Mouse (Mus musculus) MEL (cell line): ENCODE data around the gene Tbx19. TPM values are rescaled to one million over a fixed set of nuclear protein-coding genes. Genes with fewer than 3 reads are reported as not detected.

ENCODE experiments used
- DNase-seq: peaks from one replicate; pipeline ENCODE4 v3.0.0; 2011; ENCODE audit warnings: low read depth, low spot score
- H3K27ac ChIP-seq: 2 replicates; pipeline ENCODE4 v1.5.1; 2012; ENCODE audit warnings: low read depth, mild to moderate bottlenecking, control low read depth, low read length, moderate library complexity; ENCODE audit not compliant: control insufficient read depth
- H3K27me3 ChIP-seq, 2 experiments: fragments of 150-350 bp in 1 of 2; sonication (generic) in 1 of 2; 2 replicates each; pipeline ENCODE4 v1.6.1; 2012; ENCODE audit warnings: low read length in 2 of 2, mild to moderate bottlenecking in 2 of 2, improper control_type of control experiment in 1 of 2, moderate library complexity in 1 of 2; ENCODE audit not compliant: insufficient read depth in 2 of 2, control insufficient read depth in 1 of 2
- H3K36me3 ChIP-seq, 2 experiments: 2 replicates each; pipeline ENCODE4 v1.6.1; 2012 to 2014; ENCODE audit warnings: low read length in 2 of 2, improper control_type of control experiment in 1 of 2, inconsistent platforms in 1 of 2, mild to moderate bottlenecking in 1 of 2; ENCODE audit not compliant: insufficient read depth in 2 of 2, control insufficient read depth in 1 of 2
- H3K4me1 ChIP-seq, 2 experiments: fragments of 150-350 bp in 1 of 2; sonication (generic) in 1 of 2; 2 replicates each; pipeline ENCODE4 v1.6.1; 2012; ENCODE audit warnings: low read length in 2 of 2, improper control_type of control experiment in 1 of 2, mild to moderate bottlenecking in 1 of 2; ENCODE audit not compliant: insufficient read depth in 2 of 2, control insufficient read depth in 1 of 2
- H3K4me3 ChIP-seq, 2 experiments: fragments of 150-350 bp in 1 of 2; sonication (generic) in 1 of 2; 2 replicates each; pipeline ENCODE4 v1.5.1; 2012; ENCODE audit warnings: low read depth in 2 of 2, low read length in 2 of 2, mild to moderate bottlenecking in 2 of 2, moderate library complexity in 2 of 2, control low read depth in 1 of 2, improper control_type of control experiment in 1 of 2; ENCODE audit not compliant: control insufficient read depth in 1 of 2, insufficient read depth in 1 of 2
- H3K79me2 ChIP-seq: 2 replicates; pipeline ENCODE4 v1.6.1; 2012; ENCODE audit warnings: mild to moderate bottlenecking, low read length, moderate library complexity; ENCODE audit not compliant: control insufficient read depth, poor library complexity, insufficient read depth
- H3K9ac ChIP-seq: 2 replicates; pipeline ENCODE4 v1.6.1; 2012; ENCODE audit warnings: low read depth, mild to moderate bottlenecking, control low read depth, low read length, moderate library complexity; ENCODE audit not compliant: control insufficient read depth, poor library complexity, severe bottlenecking
- H3K9me3 ChIP-seq: fragments of 150-350 bp; sonication (generic); replicated peaks from 2 replicates; pipeline ENCODE4 v1.6.1; 2012; ENCODE audit warnings: mild to moderate bottlenecking, low read length, improper control_type of control experiment, moderate library complexity; ENCODE audit not compliant: insufficient read depth
- BHLHE40 ChIP-seq: IDR thresholded peaks from 2 replicates; pipeline ENCODE4 v1.6.1; 2012; ENCODE audit warnings: low read depth, mild to moderate bottlenecking, inconsistent platforms, low read length, improper control_type of control experiment, borderline replicate concordance
- CTCF ChIP-seq, 3 experiments: IDR thresholded peaks in 2 of 3; conservative IDR thresholded peaks in 1 of 3; 2 replicates each; pipeline ENCODE4 v1.5.1; 2011 to 2012; ENCODE audit warnings: low read length in 3 of 3, low read depth in 2 of 3, mild to moderate bottlenecking in 2 of 3, improper control_type of control experiment in 1 of 3, inconsistent platforms in 1 of 3, mixed read lengths in 1 of 3, moderate library complexity in 1 of 3; ENCODE audit not compliant: control insufficient read depth in 1 of 3, insufficient read depth in 1 of 3, poor library complexity in 1 of 3, severe bottlenecking in 1 of 3
- GABPA ChIP-seq: IDR thresholded peaks from 2 replicates; pipeline ENCODE4 v1.6.1; 2012; ENCODE audit warnings: low read depth, mild to moderate bottlenecking, inconsistent platforms, low read length, improper control_type of control experiment, moderate library complexity
- GATA1 ChIP-seq: IDR thresholded peaks from 2 replicates; pipeline ENCODE4 v1.6.1; 2011; ENCODE audit warnings: low read depth, low read length, improper control_type of control experiment
- JUND ChIP-seq: IDR thresholded peaks from 2 replicates; pipeline ENCODE4 v1.6.1; 2011; ENCODE audit warnings: low read depth, mild to moderate bottlenecking, improper control_type of control experiment, low read length
- KAT2A ChIP-seq: conservative IDR thresholded peaks from 2 replicates; pipeline ENCODE4 v1.6.1; 2012; ENCODE audit warnings: low read depth, low read length, improper control_type of control experiment, inconsistent platforms
- MAX ChIP-seq: IDR thresholded peaks from 2 replicates; pipeline ENCODE4 v1.6.1; 2011; ENCODE audit warnings: low read length, improper control_type of control experiment
- MAZ ChIP-seq: IDR thresholded peaks from 2 replicates; pipeline ENCODE4 v1.6.1; 2012; ENCODE audit warnings: low read depth, mild to moderate bottlenecking, inconsistent platforms, low read length, improper control_type of control experiment
- MEF2A ChIP-seq: IDR thresholded peaks from 2 replicates; pipeline ENCODE4 v1.6.1; 2014; ENCODE audit warnings: low read depth, mild to moderate bottlenecking, inconsistent platforms, low read length, improper control_type of control experiment; ENCODE audit not compliant: poor library complexity, insufficient replicate concordance, severe bottlenecking; ENCODE audit errors: extremely low read depth
- MXI1 ChIP-seq: IDR thresholded peaks from 2 replicates; pipeline ENCODE4 v1.6.1; 2011; ENCODE audit warnings: mild to moderate bottlenecking, low read depth, low read length, improper control_type of control experiment
- MYB ChIP-seq: IDR thresholded peaks from 2 replicates; pipeline ENCODE4 v1.6.1; 2011; ENCODE audit warnings: mild to moderate bottlenecking, low read depth, low read length, improper control_type of control experiment
- NELFE ChIP-seq: IDR thresholded peaks from 2 replicates; pipeline ENCODE4 v1.6.1; 2011; ENCODE audit warnings: low read depth, low read length, improper control_type of control experiment
- POLR2A ChIP-seq, 2 experiments: IDR thresholded peaks; 2 replicates each; pipeline ENCODE4 v1.6.1; 2011 to 2012; ENCODE audit warnings: low read length in 2 of 2, mild to moderate bottlenecking in 2 of 2, control low read depth in 1 of 2, improper control_type of control experiment in 1 of 2, low read depth in 1 of 2, moderate library complexity in 1 of 2; ENCODE audit not compliant: control insufficient read depth in 1 of 2, insufficient read depth in 1 of 2, poor library complexity in 1 of 2
- POLR2AphosphoS2 ChIP-seq: IDR thresholded peaks from 2 replicates; pipeline ENCODE4 v1.6.1; 2011; ENCODE audit warnings: low read length, improper control_type of control experiment
- TAL1 ChIP-seq: IDR thresholded peaks from 2 replicates; pipeline ENCODE4 v1.6.1; 2012; ENCODE audit warnings: mild to moderate bottlenecking, inconsistent platforms, low read length, moderate library complexity, mixed read lengths
- UBTF ChIP-seq: IDR thresholded peaks from 2 replicates; pipeline ENCODE4 v1.6.1; 2012; ENCODE audit warnings: low read depth, mild to moderate bottlenecking, inconsistent platforms, low read length, improper control_type of control experiment, moderate library complexity, borderline replicate concordance; ENCODE audit not compliant: insufficient read depth
- ZNF384 ChIP-seq: IDR thresholded peaks from 2 replicates; pipeline ENCODE4 v1.6.1; 2012; ENCODE audit warnings: low read depth, mild to moderate bottlenecking, inconsistent platforms, low read length, improper control_type of control experiment
- polyA plus RNA-seq, 2 experiments: library from polyadenylated mRNA; stranded (reverse) in 1 of 2; unstranded in 1 of 2; fragments of >175 nt in 1 of 2; fragments of >200 nt in 1 of 2; gene quantifications; 2 replicates each; pipeline versions ENCODE4 v1.2.1 to v1.2.4; 2012; ENCODE audit warnings: low replicate concordance in 2 of 2, low read depth in 1 of 2; ENCODE audit not compliant: insufficient read length in 2 of 2, insufficient read depth in 1 of 2, missing spikeins in 1 of 2
- total RNA-seq: library from RNA; depleted of rRNA; stranded (reverse); fragments of 300-350 nt; gene quantifications from 2 replicates; pipeline ENCODE4 v1.2.3, GENCODE M21; 2012

Gene Tbx19
- total and polyA plus RNA-seq, 3 experiments, result 0.19 TPM; not detected in 2

GRCm38 (mm10) chr1:165191611-165192010 lies 31.0 kb upstream of the Tbx19 start:
- Histone ChIP-seq H3K27me3 (no peaks in the 10 kb centered on the region), H3K4me3 (no peak overlapping the region), H3K9me3 (no peaks in the 10 kb centered on the region), H3K79me2 (peaks cover 2% of the 10 kb centered on the region; the same call in 1 of the 2 replicates), H3K27ac (no peak overlapping the region), H3K36me3 (peaks cover 0 to 13% of the 10 kb centered on the region in 2 experiments; a peak in 2 of 4 replicates), H3K9ac (no peak overlapping the region)
- no peak for DNase-seq
- TF ChIP-seq TAL1 (no peak), MEF2A (no peak), GATA1 (no peak), GABPA (no peak), ZNF384 (no peak), BHLHE40 (no peak), POLR2AphosphoS2 (no peak), UBTF (no peak), MXI1 (no peak), MYB (no peak), NELFE (no peak), CTCF (IDR thresholded peaks at IDR 0.05 in 2 of 3, conservative IDR thresholded peaks at IDR 0.05 in 1 of 3; ENCODE audit: control insufficient read depth in 1 of 3, insufficient read depth in 1 of 3, low read depth in 2 of 3, low read length in 3 of 3, poor library complexity in 1 of 3, severe bottlenecking in 1 of 3) (no peak), POLR2A (IDR thresholded peaks at IDR 0.05; ENCODE audit: control insufficient read depth in 1 of 2, insufficient read depth in 1 of 2, low read depth in 1 of 2, low read length in 2 of 2, poor library complexity in 1 of 2) (no peak), MAX (no peak), MAZ (no peak), JUND (no peak), KAT2A (no peak)
- TF ChIP-seq, all 39 proteins: peak for 0
- H3K4me1 ChIP-seq, result peaks cover 8 to 17% of the 10 kb centered on the region in 2 experiments

GRCm38 (mm10) chr1:165190571-165191273 lies 30.1 kb upstream of the Tbx19 start:
- no peak overlapping the region for H3K9ac ChIP-seq
- H3K36me3 ChIP-seq, result peaks cover 0 to 13% of the 10 kb centered on the region in 2 experiments; a peak in 2 of 4 replicates
- H3K4me3 ChIP-seq, result no peak overlapping the region
- H3K27me3 ChIP-seq, result no peaks in the 10 kb centered on the region
- peaks cover 2% of the 10 kb centered on the region; the same call in 1 of the 2 replicates for H3K79me2 ChIP-seq
- H3K4me1 ChIP-seq, result peaks cover 8 to 17% of the 10 kb centered on the region in 2 experiments
- H3K27ac ChIP-seq, result no peak overlapping the region
- TF ChIP-seq GATA1, result no peak
- no peaks in the 10 kb centered on the region for H3K9me3 ChIP-seq
- no peak for DNase-seq
